Mouse (Mus musculus) urinary bladder, adult 18-20 months (tissue): Measurements from ENCODE around the gene Gcsam.

Source experiments
- DNase-seq, 2 experiments: peaks; one replicate each; pipeline ENCODE4 v3.0.0; 2022; ENCODE audit warnings: low spot score in 2 of 2, mixed read lengths in 2 of 2

Gcsam gene

DNA sequence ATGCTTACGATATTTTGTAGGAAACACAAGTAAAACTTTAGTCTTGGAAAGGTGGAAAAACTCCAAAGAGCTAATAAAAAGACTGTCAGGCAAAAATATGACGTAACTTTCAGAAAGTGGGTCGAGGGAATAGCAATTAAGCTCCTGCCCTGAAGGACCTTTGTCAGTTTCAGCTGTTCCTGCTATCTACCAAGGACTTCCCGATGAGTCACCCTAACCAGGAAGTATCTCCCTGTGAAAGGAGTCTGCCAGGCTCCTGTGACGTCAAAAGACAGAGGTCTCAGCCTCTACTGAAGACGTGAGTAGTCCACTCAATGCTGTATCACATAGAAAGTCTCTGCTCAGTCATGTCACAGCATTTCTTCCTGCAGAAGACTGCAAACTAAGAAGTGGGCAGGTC is 34.2 kb downstream of the Gcsam start:
- no peak for DNase-seq

GRCm38 (mm10) chr16:45651497-45651896 is 41.3 kb downstream of the Gcsam start:
- DNase-seq = no peak

DNA sequence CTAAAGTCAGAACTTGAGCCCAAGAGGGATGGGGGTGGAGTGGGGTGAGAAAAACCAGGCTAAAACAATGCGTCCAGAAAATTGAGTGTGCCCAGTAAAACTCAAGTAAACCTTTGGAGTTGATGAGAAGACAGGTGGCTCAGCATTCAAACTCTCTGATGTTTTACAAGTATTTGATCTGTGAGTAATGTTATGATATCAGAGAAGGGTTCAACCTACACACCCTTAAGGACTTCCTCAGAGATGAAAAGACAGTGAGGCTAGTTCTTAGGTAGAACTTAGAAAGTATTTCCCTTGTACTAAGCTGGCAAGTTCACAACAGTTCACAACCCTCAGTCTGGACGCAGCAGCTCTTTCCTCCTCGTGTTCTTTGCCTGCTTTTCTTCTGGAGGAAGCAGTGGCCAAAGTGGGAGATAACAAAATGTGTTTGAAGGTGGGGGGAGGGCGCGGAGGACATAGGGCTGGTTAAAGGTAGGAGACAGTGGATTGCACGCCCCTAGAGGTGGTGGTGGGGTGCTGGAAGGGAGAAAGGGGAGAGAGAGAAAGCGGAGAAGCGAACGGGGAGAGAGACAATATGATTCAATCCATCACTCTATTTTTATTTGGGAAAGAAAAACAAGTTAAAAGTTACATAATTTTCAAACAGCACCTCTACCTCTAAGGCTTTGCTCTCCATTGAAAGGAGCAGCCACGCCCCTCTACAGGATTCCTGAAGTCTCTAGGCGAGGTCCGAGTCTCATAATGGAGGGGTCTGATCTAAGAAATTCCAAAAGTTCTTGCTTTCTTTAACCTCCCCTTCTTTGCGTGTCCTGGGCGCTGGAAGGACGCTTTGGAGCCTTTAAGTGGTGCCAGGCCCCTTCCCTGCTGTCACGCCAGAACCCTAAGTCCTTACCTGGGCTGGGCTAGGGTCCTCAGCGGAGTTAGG is 43.1 kb downstream of the Gcsam start:
- DNase-seq = no peak

DNA sequence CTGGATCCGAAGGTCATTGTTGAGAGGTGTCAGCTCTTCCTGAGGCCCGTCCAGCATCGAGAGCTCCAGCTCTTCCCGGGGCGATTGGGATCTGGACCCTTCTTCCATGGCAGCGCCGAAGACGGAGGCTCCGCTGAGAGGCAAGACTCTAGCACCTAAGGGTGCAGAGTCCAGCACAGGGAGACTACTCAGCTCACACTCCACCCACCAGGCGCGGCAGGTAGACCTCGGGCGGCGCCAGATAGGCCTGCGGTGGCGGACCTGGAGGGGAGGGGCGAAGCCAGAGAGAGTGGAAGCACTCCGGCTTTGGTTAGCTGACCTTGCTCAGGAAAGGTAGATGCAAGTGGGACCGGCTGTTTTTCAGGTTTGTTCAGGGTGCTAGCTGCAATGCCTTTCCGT is 43.8 kb downstream of the Gcsam start, which contains the start of gene BC016579:
Gene BC016579 (minus strand): TSS at position 135 of the 399 bp plus-strand sequence.
- peak; percentile 43 to 44 for DNase-seq

DNA sequence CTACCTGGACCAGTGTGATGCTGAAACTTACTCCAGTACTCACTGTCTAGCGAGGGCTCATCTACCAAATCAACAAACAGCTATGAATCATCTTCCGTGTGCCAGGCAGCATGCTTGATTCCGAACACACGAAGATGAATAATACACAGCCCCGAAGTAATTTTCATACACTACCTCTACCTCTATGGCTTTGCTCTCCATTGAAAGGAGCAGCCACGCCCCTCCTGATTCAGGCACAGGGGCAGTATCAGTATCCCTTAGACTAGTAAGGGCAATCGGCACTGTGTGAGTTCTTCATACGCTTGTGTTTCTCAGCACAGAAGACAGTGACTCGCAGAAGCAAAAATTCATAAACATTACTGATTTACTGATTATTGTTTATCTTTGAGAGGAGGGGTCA is 44.3 kb downstream of the Gcsam start:
- no peak for DNase-seq

GRCm38 (mm10) chr16:45657574-45658159 is 47.5 kb downstream of the Gcsam start:
- DNase-seq = no peak

- DNase-seq = no peak
Observed at GRCm38 (mm10) chr16:45658248-45658647, 48.1 kb downstream of the Gcsam start.

DNA sequence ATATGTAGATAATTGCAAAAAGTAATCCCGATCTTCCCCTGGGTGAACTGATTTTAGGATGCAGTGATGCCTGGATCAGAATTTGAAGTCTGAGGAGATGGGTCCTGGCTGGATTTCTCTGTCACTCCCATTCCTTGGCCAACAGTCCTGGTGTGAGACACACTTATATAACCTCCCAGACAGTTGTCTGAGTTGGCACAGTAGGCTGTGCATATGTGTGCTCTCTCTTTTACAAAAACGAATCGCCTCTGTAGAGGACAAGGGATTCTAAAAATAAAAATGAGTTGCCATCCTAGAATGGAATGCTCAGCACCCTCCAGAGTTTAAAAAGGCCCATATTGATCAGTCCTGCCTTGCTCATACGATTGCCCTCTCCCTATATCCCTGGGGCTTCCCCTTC is 49.4 kb downstream of the Gcsam start:
- DNase-seq = no peak

- DNase-seq = no peak
Observed at GRCm38 (mm10) chr16:45662381-45662780, 52.2 kb downstream of the Gcsam start.

DNA sequence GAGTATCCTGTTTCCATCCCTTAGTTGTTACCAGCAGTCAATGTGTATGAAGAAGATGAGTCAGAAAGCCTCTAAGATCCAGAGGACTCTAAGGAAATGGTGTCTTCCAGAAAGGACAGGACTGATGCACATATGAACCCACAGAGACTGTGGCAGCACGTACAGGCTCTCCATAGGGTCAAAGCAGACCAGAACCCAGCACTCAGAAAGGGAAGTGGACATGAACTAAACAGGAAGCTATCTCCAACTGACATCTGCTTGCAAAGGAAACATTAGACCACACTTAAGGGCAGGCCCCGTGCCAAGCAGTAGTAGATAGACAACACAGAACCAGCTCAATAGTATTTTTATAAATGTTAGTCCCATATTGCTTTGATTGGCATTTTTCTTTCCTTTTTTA is 56.0 kb downstream of the Gcsam start:
- no peak for DNase-seq

DNA sequence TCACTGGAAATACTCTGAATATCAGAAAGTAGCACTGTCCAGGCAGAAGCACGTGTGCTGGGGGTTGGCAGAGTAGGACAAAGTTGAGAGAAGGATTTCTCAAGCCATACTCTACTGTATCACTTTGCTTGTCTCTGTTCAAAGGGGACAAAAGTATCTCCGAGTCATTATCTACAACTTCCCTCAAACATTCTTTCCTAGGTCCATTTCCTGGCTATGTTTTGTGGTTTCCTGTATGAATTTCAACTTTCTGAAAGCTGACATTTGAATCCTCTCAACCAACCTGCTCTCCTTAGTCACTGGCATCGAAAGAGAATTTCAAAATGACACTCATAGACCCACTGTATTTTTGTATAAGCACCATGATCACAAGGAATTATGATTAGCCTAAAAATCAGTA is 58.0 kb downstream of the Gcsam start:
- DNase-seq = no peak

GRCm38 (mm10) chr16:45670005-45670404 is 59.8 kb downstream of the Gcsam start:
- no peak for DNase-seq
